8 mouse cellular contexts compared by ENCODE assay signal in genomic region chr2:36214023-36214422, GRCm38 (mm10). TPM values are rescaled to one million over a fixed set of nuclear protein-coding genes. Genes with fewer than 3 reads are reported as not detected.
DNase-seq lines count a peak whose midpoint lies in the region; ATAC-seq lines count a peak whose summit lies in the region.

No protein-coding gene starts in this region.

- intact Hi-C loops in gastrocnemius, postnatal 14 days (cut with DNase I; ENCODE audit: low total_unique reads), result loop anchor here (1.0 to 10.0 kb wide), 2 partner anchors 61 to 205 kb away; no protein-coding TSS in a partner anchor

- DNase-seq in adrenal gland, adult (ENCODE audit: inconsistent age in 2 of 2, low spot score in 1 of 2), result peak; percentile 82 to 95
- DNase-seq in embryo, embryonic 10 days (ENCODE audit: low spot score), result peak; percentile 94
- DNase-seq in gastrocnemius, postnatal 14 days, result peak; percentile 81
- peak; percentile 54 to 89 for DNase-seq in left cerebral cortex, adult 9 months (ENCODE audit: low spot score in 2 of 2)
- peak; percentile 86 for DNase-seq in right cerebral cortex, postnatal 14 days
- DNase-seq in yolk sac, embryonic 10.5 days (ENCODE audit: low spot score), result peak; percentile 78

- ATAC-seq in inflammation-experienced regulatory T-cells, adult 6 months, result peak; percentile 91
- peak; percentile 84 for ATAC-seq in megakaryocyte-erythroid progenitor cell, adult 5-6 weeks (replicated peaks; ENCODE audit: low FRiP score, low TSS enrichment, poor library complexity, severe bottlenecking)

RNA-seq across cellular contexts. Expression of gene Ptgs1, which starts 16.2 kb away (rescaled TPM):
- total RNA-seq in gastrocnemius, postnatal 14 days (2021), result 1 to 10 TPM; 3.9 to 5.4 TPM
- polyA plus RNA-seq in inflammation-experienced regulatory T-cells, adult 6 months (2017; shearing (Covaris generic)), result 1 to 10 TPM in 1 of 3 experiments, under 1 TPM in 2; 0.44 to 2.9 (median 0.69) TPM
- 1.2 and 8.5 TPM in 2 replicates for total RNA-seq in megakaryocyte-erythroid progenitor cell, adult 5-6 weeks (2014; fragmentation: Nextera tagmentation)
- 0.47 and 9.1 TPM in 2 replicates for total RNA-seq in megakaryocyte-erythroid progenitor cell, adult 5-6 weeks (2017)

Comparison
In these comparisons a context has a peak if more than half of its experiments do, and no peak if none do; other contexts are left out.
1. Peak in every context shown above with its lines: DNase-seq and ATAC-seq.